Mouse (Mus musculus) testis, postnatal 14 days (tissue): ENCODE measurements around the gene Slco4a1.

Experiments used
- DNase-seq: peaks from one replicate; pipeline ENCODE4 v3.0.0; 2021; ENCODE audit warnings: low spot score

The Slco4a1 gene

DNA sequence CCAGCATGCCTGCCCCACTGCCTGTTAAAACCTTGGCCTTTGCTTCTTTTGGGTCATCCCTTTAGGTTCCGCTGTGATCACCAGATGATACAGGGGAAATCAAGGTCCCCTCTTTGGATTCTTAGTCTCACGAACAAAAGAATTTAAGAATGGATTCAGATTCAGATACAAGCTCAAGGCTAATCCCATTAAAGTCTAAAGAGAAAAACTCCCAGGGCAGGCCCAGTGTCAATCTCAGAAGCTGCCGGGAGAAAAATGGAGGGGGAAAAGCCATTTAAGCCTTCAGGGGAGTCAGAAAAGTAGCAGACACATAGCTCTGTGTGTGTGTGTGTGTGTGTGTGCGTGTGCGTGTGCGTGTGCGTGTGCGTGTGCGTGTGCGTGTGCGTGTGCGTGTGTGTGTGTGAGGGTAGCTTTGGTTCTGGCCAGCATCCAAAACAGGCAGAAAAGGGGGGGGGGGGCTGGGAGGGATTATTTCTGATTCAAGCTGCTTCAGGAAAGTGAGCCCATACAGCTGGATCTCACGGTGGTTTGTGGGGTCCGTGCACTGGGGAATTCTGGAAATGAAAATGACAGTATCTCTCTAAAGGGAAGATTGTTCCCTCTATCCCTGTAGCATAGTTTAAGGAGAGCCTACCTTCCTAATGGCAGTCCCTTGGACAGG lies 52.5 kb downstream of the Slco4a1 start:
- no peak for DNase-seq

DNA sequence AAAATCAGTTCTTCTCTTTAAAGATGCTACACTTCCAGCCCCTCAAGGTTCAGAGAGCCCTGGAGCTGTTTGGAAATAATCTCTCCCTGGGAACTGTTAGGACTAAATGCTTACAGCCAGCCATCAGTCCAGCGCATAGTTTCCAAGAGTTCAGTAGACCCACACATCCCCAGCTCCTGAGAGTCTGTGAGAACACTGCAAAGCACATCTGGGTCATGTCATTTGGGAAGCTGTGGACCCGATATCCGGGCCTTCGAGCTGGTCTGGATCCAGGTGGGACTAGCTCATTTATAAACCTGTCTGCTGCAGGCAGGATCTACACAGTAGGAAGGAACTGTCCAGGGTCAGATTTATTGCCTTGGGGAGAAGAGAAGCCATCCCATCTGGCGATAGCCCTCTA lies 54.8 kb downstream of the Slco4a1 start:
- no peak for DNase-seq

DNA sequence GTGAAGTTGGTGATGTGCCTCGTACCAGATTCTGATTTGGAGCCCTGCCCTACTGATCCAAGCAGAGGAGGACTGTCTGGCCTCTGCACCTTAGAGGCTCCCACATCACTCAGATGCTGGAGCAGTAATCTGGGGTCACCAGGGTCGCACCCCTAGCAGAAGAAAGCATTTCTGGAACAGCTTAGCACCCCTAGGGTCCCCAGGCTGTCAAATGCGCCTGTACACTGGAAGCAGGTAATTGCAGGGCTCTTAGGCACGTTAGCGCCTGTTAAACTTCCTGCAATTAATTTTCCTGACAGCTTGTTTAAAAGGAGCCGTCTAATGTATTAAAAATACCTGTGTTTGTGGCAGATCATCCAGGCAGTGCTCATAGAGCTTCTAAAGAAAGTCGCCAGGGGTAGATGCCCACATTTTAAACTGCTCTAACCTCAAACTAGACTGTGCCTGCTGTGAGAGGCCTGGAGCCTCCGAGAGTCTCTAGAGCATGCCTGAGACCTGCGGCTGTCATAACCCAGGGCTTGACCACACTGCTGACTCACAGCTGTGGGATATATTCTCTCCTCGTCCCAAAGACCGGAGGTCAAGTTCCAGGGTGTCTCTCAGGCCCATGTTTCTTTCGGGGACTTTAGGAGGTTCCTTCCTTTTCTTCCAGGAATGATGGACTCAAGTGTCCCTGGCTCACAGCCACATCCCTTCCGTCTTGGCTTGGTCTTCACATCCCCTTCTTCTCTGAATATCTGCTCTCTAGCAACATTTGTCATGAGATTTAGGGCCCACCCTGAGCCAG lies 56.0 kb downstream of the Slco4a1 start:
- no peak for DNase-seq

DNA sequence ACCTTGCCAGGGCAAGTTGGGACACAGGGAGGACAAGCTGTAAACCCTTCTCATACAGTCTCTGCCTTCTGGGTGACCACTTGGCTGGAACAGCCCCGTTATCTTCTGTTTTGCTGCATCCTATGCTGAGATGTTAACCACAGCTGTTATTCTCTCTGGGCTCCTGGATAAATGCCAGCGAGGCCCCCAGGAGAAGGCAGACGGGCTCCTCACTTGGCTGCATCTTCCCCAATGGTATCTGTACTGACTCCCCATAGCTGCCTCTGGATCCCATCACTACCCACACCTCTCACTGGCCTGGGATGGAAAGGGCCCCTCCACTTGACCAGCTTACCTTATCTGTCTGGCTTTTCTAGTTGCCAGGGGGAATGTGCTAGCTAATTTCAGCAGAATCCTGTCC lies 57.0 kb downstream of the Slco4a1 start:
- DNase-seq = no peak

DNA sequence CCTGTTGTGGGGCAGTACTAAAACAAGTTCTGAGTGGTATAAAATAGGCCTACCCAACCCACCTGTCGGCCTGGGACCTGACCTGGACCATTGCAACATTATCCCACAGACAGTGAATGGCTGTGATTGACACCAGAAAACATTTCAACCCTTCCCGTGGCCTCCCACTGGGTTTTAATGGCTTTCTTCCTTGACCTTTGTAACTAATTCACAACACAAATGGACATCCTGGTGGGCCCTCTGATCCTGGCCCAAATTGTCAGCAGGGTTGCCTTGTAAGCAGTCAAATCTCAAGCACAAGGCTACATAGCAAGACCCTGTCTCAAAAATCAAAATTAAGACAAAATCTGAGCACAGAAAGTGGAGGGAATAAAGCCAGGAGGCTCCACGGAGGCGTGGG lies 57.8 kb downstream of the Slco4a1 start:
- DNase-seq = no peak

GRCm38 (mm10) chr2:180521437-180522221 lies 65.6 kb downstream of the Slco4a1 start:
- no peak for DNase-seq

DNA sequence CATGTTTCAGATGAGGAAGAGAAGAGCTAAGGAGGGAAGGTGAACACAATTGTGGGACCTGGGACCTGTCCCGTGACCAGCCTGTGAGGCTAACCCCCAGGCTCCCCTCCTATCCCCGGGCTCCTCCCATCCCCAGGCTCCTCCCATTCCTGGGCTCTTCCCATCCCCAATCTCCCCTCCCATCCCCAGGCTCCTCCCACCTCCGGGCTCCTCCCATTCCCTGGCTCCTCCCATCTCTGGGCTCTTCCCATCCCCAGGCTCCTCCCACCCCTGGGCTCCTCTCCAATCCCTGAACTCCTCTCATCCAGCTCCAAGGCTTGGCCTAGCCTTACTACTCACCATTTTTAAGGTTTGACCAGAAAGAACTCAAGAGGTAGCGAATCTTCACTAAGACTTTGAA lies 66.8 kb downstream of the Slco4a1 start:
- DNase-seq = peak; percentile 45
